Mouse (Mus musculus) stomach, postnatal 0 days (tissue): ENCODE results near the gene Slc38a4.

Experiments
- CTCF ChIP-seq: IDR thresholded peaks from 2 replicates; pipeline ENCODE4 v1.5.1; 2016; ENCODE audit warnings: antibody characterized with exemption, low read depth, mild to moderate bottlenecking, moderate library complexity
- EP300 ChIP-seq: optimal IDR thresholded peaks from 2 replicates; pipeline ENCODE3; 2016; ENCODE audit warnings: antibody characterized with exemption

DNA sequence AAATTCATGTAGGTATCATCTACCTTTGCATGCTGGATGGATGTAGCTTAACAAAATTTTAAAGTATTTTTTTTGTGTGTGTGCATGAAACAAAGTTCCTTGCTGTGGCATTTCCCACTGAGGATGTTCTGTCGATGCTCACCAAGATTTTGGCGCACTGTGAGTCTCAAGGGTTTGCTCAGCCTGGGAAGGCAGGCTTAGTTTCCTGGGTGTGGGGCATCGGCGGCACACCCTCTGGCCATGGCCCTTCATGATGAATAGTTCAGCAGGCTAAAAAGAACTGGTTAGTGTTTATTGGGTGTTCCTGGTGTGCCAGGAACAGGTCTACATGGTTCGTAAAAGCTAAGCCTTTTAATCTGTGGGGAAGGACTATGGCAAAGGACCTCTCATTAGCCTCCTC lies 81.6 kb downstream of the Slc38a4 start:
- no peak for TF ChIP-seq CTCF
- TF ChIP-seq EP300: no peak
